Mouse (Mus musculus): Measurements from ENCODE around the gene Anp32a.

DNA sequence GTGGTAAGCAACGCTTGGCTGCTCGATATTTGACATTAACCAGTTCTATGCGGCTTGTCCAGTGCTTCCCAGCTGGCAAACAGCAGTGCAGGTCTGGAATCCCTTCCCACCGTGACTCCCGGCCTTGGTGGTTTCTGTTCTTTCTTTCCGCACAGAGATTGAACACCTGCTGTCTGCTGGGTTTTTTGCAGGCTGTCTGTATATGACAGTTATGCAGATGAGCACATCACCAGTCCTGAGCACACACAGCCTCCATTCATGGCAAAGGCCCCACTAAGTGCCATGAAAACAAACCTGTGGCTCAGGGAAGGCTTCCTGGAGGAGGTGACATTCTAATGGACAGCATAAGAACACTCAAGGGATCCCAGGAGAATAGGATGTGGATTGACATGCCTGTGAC, 14.7 kb downstream of the Anp32a start:
- no peak for TF ChIP-seq CTCF (IDR thresholded peaks at IDR 0.05)
- no peak for TF ChIP-seq EP300 (IDR thresholded peaks at IDR 0.05)

Measured in lung, postnatal 0 days (tissue).